Mouse (Mus musculus) embryonic facial prominence, embryonic 15.5 days (tissue): ENCODE data around the gene Ephb2. TPM values are rescaled to one million over a fixed set of nuclear protein-coding genes. Genes with fewer than 3 reads are reported as not detected.
A peak's percentile ranks its signal among the peaks of the same experiment; 100 is the strongest.

Experiments
- ATAC-seq: fragments of 200-750 bp; cut with Nextera tagmentation; 2 replicates; pipeline ENCODE4 v1.8.0; 2017; ENCODE audit warnings: low read depth, moderate TSS enrichment; ENCODE audit not compliant: insufficient number of reproducible peaks, low FRiP score, low TSS enrichment
- H3K27ac ChIP-seq: fragments of 300-500 bp; sonication (generic); replicated peaks from 2 replicates; pipeline ENCODE4 v1.5.1; 2015; ENCODE audit warnings: mild to moderate bottlenecking, inconsistent platforms
- H3K27me3 ChIP-seq: fragments of 300-500 bp; sonication (generic); 2 replicates; pipeline ENCODE4 v1.6.1; 2015; ENCODE audit warnings: inconsistent platforms
- H3K36me3 ChIP-seq: fragments of 300-500 bp; sonication (generic); 2 replicates; pipeline ENCODE4 v1.6.1; 2015; ENCODE audit warnings: mild to moderate bottlenecking, inconsistent platforms
- H3K4me1 ChIP-seq: fragments of 300-500 bp; sonication (generic); 2 replicates; pipeline ENCODE4 v1.6.1; 2015; ENCODE audit warnings: inconsistent platforms
- H3K4me2 ChIP-seq: fragments of 300-500 bp; sonication (generic); replicated peaks from 2 replicates; pipeline ENCODE4 v1.6.1; 2015; ENCODE audit warnings: mild to moderate bottlenecking, inconsistent platforms
- H3K4me3 ChIP-seq: fragments of 300-500 bp; sonication (generic); replicated peaks from 2 replicates; pipeline ENCODE4 v1.5.1; 2015; ENCODE audit warnings: mild to moderate bottlenecking, inconsistent platforms
- H3K9ac ChIP-seq: fragments of 300-500 bp; sonication (generic); 2 replicates; pipeline ENCODE4 v1.6.1; 2015; ENCODE audit warnings: inconsistent platforms
- H3K9me3 ChIP-seq: fragments of 300-500 bp; sonication (generic); replicated peaks from 2 replicates; pipeline ENCODE4 v1.6.1; 2016; ENCODE audit warnings: inconsistent platforms
- WGBS: fragments of 180-500 bp; shearing (Covaris S2); methylation state at CpG from one replicate; pipeline ENCODE4 v1.1.7; 2015; 5-methylcytosine and 5-hydroxymethylcytosine counted together
- polyA plus RNA-seq: library from polyadenylated mRNA; unstranded; fragments of >200 nt; fragmentation: Nextera tagmentation; extraction: Ambion mirVana; gene quantifications from 2 replicates; pipeline ENCODE4 v1.2.1, GENCODE M21; 2015

Ephb2 gene
- polyA plus RNA-seq, 1 experiment from 2014 or later: 13.1 TPM

- no peaks in the 10 kb centered on the region for H3K27me3 ChIP-seq
- no peak overlapping the region for H3K4me2 ChIP-seq
- no peak overlapping the region for H3K4me3 ChIP-seq
- H3K9ac ChIP-seq: no peak overlapping the region
- H3K9me3 ChIP-seq: no peaks in the 10 kb centered on the region
- no peaks in the 10 kb centered on the region for H3K36me3 ChIP-seq
- peaks cover 41% of the 10 kb centered on the region for H3K4me1 ChIP-seq
- H3K27ac ChIP-seq: no peak overlapping the region
- no peak for ATAC-seq
- 43% methylated on average over 10 of the region's 10 CpGs for WGBS
These were observed 15.7 kb downstream of the Ephb2 start for GRCm38 (mm10) chr4:136820069-136820522.

GRCm38 (mm10) chr4:136816701-136817100 is 19.1 kb downstream of the Ephb2 start:
- peak; percentile 51; the same call in 1 of the 2 replicates for ATAC-seq

GRCm38 (mm10) chr4:136815364-136815763 is 20.4 kb downstream of the Ephb2 start:
- no peaks in the 10 kb centered on the region for H3K9me3 ChIP-seq
- peaks cover 38% of the 10 kb centered on the region for H3K4me1 ChIP-seq
- H3K4me3 ChIP-seq: no peak overlapping the region
- no peaks in the 10 kb centered on the region for H3K27me3 ChIP-seq
- no peak overlapping the region for H3K9ac ChIP-seq
- no peak overlapping the region for H3K4me2 ChIP-seq
- no peak for ATAC-seq
- peak overlapping the region; percentile 65 for H3K27ac ChIP-seq
- H3K36me3 ChIP-seq: no peaks in the 10 kb centered on the region
- 59% methylated on average over 5 of the region's 5 CpGs for WGBS

More at GRCm38 (mm10) chr4:136816701-136817100, 19.1 kb downstream of the Ephb2 start:
- Histone ChIP-seq H3K9ac (no peak overlapping the region), H3K36me3 (no peaks in the 10 kb centered on the region), H3K4me2 (no peak overlapping the region), H3K9me3 (no peaks in the 10 kb centered on the region), H3K4me1 (peaks cover 38% of the 10 kb centered on the region), H3K27me3 (no peaks in the 10 kb centered on the region), H3K27ac (no peak overlapping the region), H3K4me3 (no peak overlapping the region)
- 10% methylated on average over 7 of the region's 7 CpGs for WGBS

- no peak for ATAC-seq
- Histone ChIP-seq H3K4me3 (no peak overlapping the region), H3K27me3 (no peaks in the 10 kb centered on the region), H3K4me2 (no peak overlapping the region), H3K4me1 (peaks cover 37% of the 10 kb centered on the region), H3K27ac (no peak overlapping the region), H3K36me3 (no peaks in the 10 kb centered on the region), H3K9me3 (no peaks in the 10 kb centered on the region), H3K9ac (no peak overlapping the region)
- WGBS: 53% methylated on average over 4 of the region's 4 CpGs
These were observed 23.2 kb downstream of the Ephb2 start for GRCm38 (mm10) chr4:136812543-136812942.

- no peak overlapping the region for H3K4me2 ChIP-seq
- H3K27ac ChIP-seq: no peak overlapping the region
- no peak overlapping the region for H3K4me3 ChIP-seq
- no peak for ATAC-seq
- H3K36me3 ChIP-seq: no peaks in the 10 kb centered on the region
- no peaks in the 10 kb centered on the region for H3K27me3 ChIP-seq
- WGBS: 40% methylated on average over 6 of the region's 6 CpGs
- no peak overlapping the region for H3K9ac ChIP-seq
- H3K9me3 ChIP-seq: no peaks in the 10 kb centered on the region
- H3K4me1 ChIP-seq: peaks cover 37% of the 10 kb centered on the region
These were observed 24.2 kb downstream of the Ephb2 start for GRCm38 (mm10) chr4:136811596-136811995.

GRCm38 (mm10) chr4:136808478-136808877 is 27.3 kb downstream of the Ephb2 start:
- Histone ChIP-seq H3K4me3 (no peak overlapping the region), H3K4me1 (peaks cover 48% of the 10 kb centered on the region), H3K9ac (no peak overlapping the region), H3K9me3 (no peaks in the 10 kb centered on the region), H3K36me3 (no peaks in the 10 kb centered on the region), H3K27me3 (no peaks in the 10 kb centered on the region), H3K4me2 (no peak overlapping the region), H3K27ac (no peak overlapping the region)
- ATAC-seq: no peak
- 29% methylated on average over 11 of the region's 11 CpGs for WGBS

GRCm38 (mm10) chr4:136807448-136808009 is 28.3 kb downstream of the Ephb2 start:
- Histone ChIP-seq H3K9ac (no peak overlapping the region), H3K9me3 (no peaks in the 10 kb centered on the region), H3K27ac (no peak overlapping the region), H3K4me3 (no peak overlapping the region), H3K36me3 (no peaks in the 10 kb centered on the region), H3K4me1 (peaks cover 58% of the 10 kb centered on the region), H3K4me2 (no peak overlapping the region), H3K27me3 (no peaks in the 10 kb centered on the region)
- WGBS: 56% methylated on average over 11 of the region's 11 CpGs
- ATAC-seq: no peak

- WGBS: 58% methylated on average over 10 of the region's 10 CpGs
- peaks cover 70% of the 10 kb centered on the region for H3K4me1 ChIP-seq
- H3K4me2 ChIP-seq: no peak overlapping the region
- H3K9me3 ChIP-seq: no peaks in the 10 kb centered on the region
- H3K27ac ChIP-seq: no peak overlapping the region
- no peaks in the 10 kb centered on the region for H3K27me3 ChIP-seq
- no peak overlapping the region for H3K9ac ChIP-seq
- H3K4me3 ChIP-seq: no peak overlapping the region
- H3K36me3 ChIP-seq: no peaks in the 10 kb centered on the region
- ATAC-seq: no peak
These were observed 29.5 kb downstream of the Ephb2 start for GRCm38 (mm10) chr4:136806254-136806653.

GRCm38 (mm10) chr4:136804343-136804742 is 31.4 kb downstream of the Ephb2 start:
- WGBS: 79% methylated on average over 6 of the region's 6 CpGs
- Histone ChIP-seq H3K36me3 (no peaks in the 10 kb centered on the region), H3K27ac (no peak overlapping the region), H3K9me3 (no peaks in the 10 kb centered on the region), H3K4me2 (no peak overlapping the region), H3K27me3 (no peaks in the 10 kb centered on the region), H3K4me3 (no peak overlapping the region), H3K4me1 (peaks cover 88% of the 10 kb centered on the region), H3K9ac (no peak overlapping the region)
- no peak for ATAC-seq

- no peaks in the 10 kb centered on the region for H3K36me3 ChIP-seq
- H3K4me1 ChIP-seq: peaks cover 85% of the 10 kb centered on the region
- peak overlapping the region; percentile 44; the same call in 1 of the 2 replicates for H3K27ac ChIP-seq
- no peak overlapping the region for H3K4me2 ChIP-seq
- no peak overlapping the region for H3K9ac ChIP-seq
- no peaks in the 10 kb centered on the region for H3K9me3 ChIP-seq
- no peak overlapping the region for H3K4me3 ChIP-seq
- H3K27me3 ChIP-seq: no peaks in the 10 kb centered on the region
- no peak for ATAC-seq
- WGBS: 33% methylated on average over 12 of the region's 12 CpGs
These were observed 33.3 kb downstream of the Ephb2 start for GRCm38 (mm10) chr4:136802446-136802845.

GRCm38 (mm10) chr4:136801944-136802343 is 33.8 kb downstream of the Ephb2 start:
- 58% methylated on average over 5 of the region's 5 CpGs for WGBS
- Histone ChIP-seq H3K4me1 (peaks cover 80% of the 10 kb centered on the region), H3K36me3 (no peaks in the 10 kb centered on the region), H3K9me3 (no peaks in the 10 kb centered on the region), H3K4me3 (no peak overlapping the region), H3K27me3 (no peaks in the 10 kb centered on the region), H3K4me2 (no peak overlapping the region), H3K9ac (no peak overlapping the region), H3K27ac (0 out of 2 replicates have a peak overlapping the region, but pooled peaks have one; percentile 44)
- no peak for ATAC-seq

- Histone ChIP-seq H3K27me3 (no peaks in the 10 kb centered on the region), H3K27ac (no peak overlapping the region), H3K9me3 (no peaks in the 10 kb centered on the region), H3K36me3 (no peaks in the 10 kb centered on the region), H3K4me1 (peaks cover 76% of the 10 kb centered on the region), H3K9ac (no peak overlapping the region), H3K4me3 (no peak overlapping the region), H3K4me2 (no peak overlapping the region)
- 73% methylated on average over 8 of the region's 8 CpGs for WGBS
- ATAC-seq: no peak
These were observed 34.3 kb downstream of the Ephb2 start for GRCm38 (mm10) chr4:136801463-136801862.
